Mouse (Mus musculus) mouse embryonic stem cell (cell line): ENCODE results near the gene Snx9.

Source experiments
- in situ Hi-C, 2 experiments: fragments of 300-500 bp; cut with MboI; formaldehyde crosslinking; loops; 1 replicate in 1 of 2; 3 replicates in 1 of 2; pipeline ENCODE4 v1.14.3; 2019 to 2020; ENCODE audit warnings: low sequenced_read_pairs in 2 of 2, low pct_unique_long_range_greater_than_20kb in 1 of 2, mixed read lengths in 1 of 2; ENCODE audit not compliant: unreplicated experiment in 1 of 2

Gene Snx9

GRCm38 (mm10) chr17:5863745-5864144 is 22.6 kb downstream of the Snx9 start:
- in situ Hi-C loops = no loop called here

DNA sequence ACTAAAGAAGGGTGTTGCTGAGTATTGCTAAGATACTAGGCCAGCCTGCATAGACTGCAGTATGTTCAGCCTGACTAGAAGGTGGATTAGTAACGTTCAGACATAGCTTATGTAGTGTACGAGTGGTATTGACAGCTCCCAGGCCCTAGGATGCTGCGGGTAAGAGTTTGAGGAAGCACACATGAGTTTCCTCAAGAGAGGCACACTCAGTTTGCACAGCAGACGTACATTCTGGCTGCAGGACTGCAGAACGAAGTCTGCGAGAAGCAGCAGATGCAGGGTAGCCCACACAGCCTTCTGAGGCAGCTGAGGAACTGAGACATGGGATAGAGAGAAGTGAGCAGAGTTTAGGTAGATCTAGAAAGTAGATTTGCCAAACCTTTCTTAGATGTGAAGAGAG is 26.3 kb downstream of the Snx9 start:
- in situ Hi-C loops = no loop called here

- in situ Hi-C loops = no loop called here
Measured at GRCm38 (mm10) chr17:5868319-5869031, 27.3 kb downstream of the Snx9 start.

DNA sequence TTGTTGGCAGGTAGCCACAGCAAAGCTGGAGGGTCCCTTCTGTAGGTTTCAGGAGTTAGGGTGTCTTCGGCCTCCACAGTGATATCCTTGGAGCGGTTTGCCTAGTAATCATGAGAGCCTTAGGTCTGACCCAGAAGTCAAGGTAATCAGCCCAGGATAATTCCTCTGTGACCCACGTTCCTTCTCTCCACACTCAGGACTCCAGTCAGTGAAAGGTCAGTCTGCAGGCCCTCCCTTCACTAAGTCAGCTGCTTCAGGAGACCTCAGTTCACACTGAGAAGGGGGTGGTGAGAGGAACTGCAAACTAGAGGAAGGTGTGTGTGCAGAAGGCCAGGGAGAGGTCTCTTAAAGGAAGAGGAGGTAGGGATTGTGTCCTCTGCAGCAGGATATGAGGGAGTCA is 28.3 kb downstream of the Snx9 start:
- in situ Hi-C loops = no loop called here

DNA sequence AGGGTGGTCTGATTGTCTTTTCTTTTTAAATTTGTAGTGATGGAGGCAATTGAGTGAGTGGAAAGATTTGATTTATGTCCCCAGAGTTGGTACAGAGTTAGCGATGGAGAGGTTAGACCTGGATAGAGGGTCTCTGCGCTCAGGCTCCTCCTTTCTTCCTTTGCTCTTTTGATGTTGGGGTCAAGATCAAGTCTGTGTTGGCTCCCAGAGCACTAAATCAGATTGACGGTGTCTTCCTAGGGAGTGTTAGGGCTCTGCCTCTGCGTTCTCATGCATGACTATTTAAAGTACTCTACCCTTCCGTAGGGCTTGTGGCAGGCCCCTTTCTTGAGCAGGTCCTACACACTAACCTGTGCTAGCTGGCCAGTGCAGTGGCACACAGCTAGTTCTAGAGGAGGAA is 28.9 kb downstream of the Snx9 start:
- in situ Hi-C loops = no loop called here

- in situ Hi-C loops = no loop called here
Measured at GRCm38 (mm10) chr17:5870696-5871095, 29.6 kb downstream of the Snx9 start.

- in situ Hi-C loops = no loop called here
Measured at GRCm38 (mm10) chr17:5872506-5872905, 31.4 kb downstream of the Snx9 start.

GRCm38 (mm10) chr17:5874565-5874964 is 33.4 kb downstream of the Snx9 start:
- in situ Hi-C loops = no loop called here

DNA sequence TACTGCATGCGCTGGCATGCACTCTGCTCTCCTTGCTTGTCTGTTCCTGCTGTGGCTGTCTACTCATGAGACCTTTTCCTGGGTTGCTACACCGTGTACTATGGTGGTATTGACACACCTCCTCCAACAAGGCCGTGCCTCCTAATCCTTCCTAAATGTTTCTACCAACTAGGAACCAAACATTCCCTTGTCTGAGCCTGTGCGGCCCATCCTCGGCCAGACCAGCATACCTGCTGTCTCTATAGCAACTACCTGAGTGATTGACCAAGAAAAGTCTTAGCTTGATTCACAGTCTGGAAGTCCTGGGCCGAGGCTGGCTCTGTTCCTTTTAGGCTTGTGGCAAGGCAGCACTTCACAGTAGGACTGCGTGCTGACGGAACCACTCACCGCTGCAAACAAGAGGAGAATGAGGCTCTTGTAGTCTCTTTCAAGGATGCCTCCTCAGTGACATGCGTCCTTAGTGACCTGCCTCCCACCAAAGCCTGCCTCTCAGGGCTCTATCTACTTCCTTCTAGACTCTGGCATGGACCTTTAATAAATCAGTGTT is 36.6 kb downstream of the Snx9 start:
- in situ Hi-C loops = no loop called here

GRCm38 (mm10) chr17:5878878-5879277 is 37.7 kb downstream of the Snx9 start:
- in situ Hi-C loops = no loop called here

DNA sequence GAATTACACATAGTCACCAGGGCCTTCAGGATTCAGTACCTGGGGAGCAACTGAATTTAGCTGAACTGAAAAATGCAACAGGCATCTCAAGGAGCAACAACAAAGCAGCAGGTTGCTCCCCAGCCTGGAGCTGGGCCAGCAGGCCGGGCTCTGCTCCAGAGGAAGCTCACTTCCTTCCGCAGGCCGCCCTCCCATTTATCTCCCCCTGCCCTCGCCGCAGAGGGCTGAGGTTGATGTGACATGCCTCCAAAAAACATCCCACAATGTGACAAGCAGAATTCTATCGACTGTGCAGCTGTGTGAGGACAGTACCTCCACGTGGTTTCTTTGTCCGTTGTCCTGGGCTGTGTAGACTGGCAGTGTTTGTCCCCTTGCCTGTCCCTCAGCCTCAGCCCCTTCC is 44.3 kb downstream of the Snx9 start:
- in situ Hi-C loops = no loop called here

DNA sequence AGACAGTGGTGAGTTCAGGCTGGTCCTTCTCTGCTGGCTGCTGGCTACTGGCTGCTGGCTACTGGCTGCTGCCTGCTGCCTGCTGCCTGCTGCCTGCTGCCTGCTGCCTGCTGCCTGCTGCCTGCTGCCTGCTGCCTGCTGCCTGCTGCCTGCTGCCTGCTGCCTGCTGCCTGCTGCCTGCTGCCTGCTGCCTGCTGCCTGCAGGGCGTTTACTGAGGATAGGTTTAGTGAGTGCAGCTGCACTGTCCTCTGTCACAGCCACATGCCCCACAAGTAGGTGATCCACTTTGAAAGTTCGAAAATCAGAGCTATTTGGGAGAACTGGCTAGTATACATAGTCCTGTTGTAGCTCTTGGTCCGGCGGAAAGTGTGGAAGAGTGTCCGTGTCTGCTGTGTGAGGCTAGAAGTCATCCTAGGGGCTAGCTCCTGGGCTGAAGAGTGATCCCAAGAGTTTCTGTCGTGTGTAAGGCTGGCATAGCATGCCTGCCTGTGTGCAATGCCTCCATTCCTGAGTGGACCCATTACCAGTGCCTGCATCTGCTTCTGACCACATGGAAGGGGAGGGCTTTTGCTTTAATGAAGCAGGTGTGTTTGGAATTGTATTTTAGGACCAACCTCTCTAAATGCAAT is 45.2 kb downstream of the Snx9 start:
- in situ Hi-C loops = no loop called here

GRCm38 (mm10) chr17:5886943-5887800 is 46.0 kb downstream of the Snx9 start:
- in situ Hi-C loops = no loop called here

DNA sequence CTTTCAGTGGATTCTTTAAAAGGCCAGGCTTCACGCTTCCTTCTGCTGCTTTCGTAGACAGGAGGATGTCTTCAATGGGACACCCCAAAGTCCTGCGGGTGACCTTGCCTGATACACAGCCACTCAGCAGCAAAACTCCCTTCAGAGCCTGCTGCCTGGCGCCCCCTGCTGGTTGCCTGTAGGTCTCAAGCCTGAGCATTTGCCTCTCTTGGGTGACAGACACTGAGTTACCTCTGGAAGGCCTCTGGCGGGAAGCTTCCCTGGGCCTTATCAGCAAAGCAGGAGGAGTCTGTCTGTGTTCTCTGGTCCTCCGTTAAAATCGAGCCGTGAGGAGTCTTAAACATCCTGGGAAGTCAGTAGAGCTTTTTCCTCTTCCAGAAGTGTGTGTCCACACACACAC is 49.3 kb downstream of the Snx9 start:
- in situ Hi-C loops = no loop called here

DNA sequence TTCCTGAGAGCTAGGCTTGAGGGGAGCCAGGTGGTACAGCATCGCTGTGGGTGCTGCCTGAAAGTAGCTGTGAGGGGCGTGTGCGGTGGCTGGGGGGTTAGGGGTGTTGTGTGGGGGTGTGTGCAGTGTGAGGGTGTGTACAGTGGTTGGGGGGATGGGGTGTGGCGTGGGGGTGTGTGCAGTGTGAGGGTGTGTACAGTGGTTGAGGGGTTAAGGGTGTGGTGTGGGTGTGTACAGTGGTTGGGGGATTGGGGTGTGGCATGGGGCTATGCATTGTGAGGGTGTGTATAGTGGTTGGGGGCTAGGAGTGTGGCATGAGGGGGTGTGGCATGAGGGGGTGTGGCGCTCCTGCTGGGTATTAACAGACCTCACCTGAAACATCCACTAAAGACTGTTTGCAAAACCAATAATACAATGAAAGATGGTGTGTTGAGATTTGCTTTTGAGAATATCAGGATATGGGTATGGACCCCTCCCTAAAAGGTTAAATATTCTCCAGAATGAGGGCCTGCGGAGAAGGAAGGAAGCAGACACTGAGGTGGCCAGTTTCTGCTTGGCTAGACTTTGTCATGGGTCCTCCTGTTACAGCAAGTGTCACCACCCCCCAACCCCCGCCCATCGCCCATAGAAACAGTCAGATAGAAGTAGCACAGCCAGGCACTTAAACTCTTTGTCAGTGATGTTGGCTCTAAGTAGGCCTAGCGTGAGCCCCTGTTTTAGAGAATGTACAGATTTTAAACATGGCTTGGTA is 51.0 kb downstream of the Snx9 start:
- in situ Hi-C loops = no loop called here

- in situ Hi-C loops = no loop called here
Measured at GRCm38 (mm10) chr17:5893092-5893491, 52.0 kb downstream of the Snx9 start.

GRCm38 (mm10) chr17:5893574-5894148 is 52.5 kb downstream of the Snx9 start:
- in situ Hi-C loops = no loop called here

- in situ Hi-C loops = loop anchor here in 1 of 2 experiments (5.0 kb wide), 1 partner anchor 99 kb away; no protein-coding TSS in a partner anchor
Measured at GRCm38 (mm10) chr17:5896066-5896465, 54.9 kb downstream of the Snx9 start.
